Mouse (Mus musculus) hindbrain, embryonic 11.5 days (tissue): ENCODE measurements around the gene Dapk3. TPM values are rescaled to one million over a fixed set of nuclear protein-coding genes. Genes with fewer than 3 reads are reported as not detected.

Experiments
- ATAC-seq: fragments of 200-750 bp; cut with Nextera tagmentation; 2 replicates; pipeline ENCODE4 v1.8.0; 2017; ENCODE audit warnings: mild to moderate bottlenecking, moderate TSS enrichment, moderate library complexity; ENCODE audit not compliant: low FRiP score
- DNase-seq: peaks from one replicate; pipeline ENCODE4 v3.0.0-alpha.2; 2015; ENCODE audit warnings: low spot score
- H3K27ac ChIP-seq: fragments of 300-500 bp; sonication (generic); 2 replicates; pipeline ENCODE4 v1.5.1; 2014; ENCODE audit warnings: mild to moderate bottlenecking, low read depth, low read length
- H3K27me3 ChIP-seq: fragments of 300-500 bp; sonication (generic); 2 replicates; pipeline ENCODE4 v1.6.1; 2014; ENCODE audit warnings: mild to moderate bottlenecking, low read length, moderate library complexity, mixed read lengths; ENCODE audit not compliant: control insufficient read depth, insufficient read depth
- H3K36me3 ChIP-seq: fragments of 300-500 bp; sonication (generic); 2 replicates; pipeline ENCODE4 v1.6.1; 2014; ENCODE audit warnings: mild to moderate bottlenecking, low read length, moderate library complexity, mixed read lengths; ENCODE audit not compliant: control insufficient read depth, insufficient read depth
- H3K4me1 ChIP-seq: fragments of 300-500 bp; sonication (generic); replicated peaks from 2 replicates; pipeline ENCODE4 v1.6.1; 2014; ENCODE audit warnings: low read length, mixed read lengths; ENCODE audit not compliant: control insufficient read depth, insufficient read depth
- H3K4me2 ChIP-seq: fragments of 300-500 bp; sonication (generic); replicated peaks from 2 replicates; pipeline ENCODE4 v1.6.1; 2014; ENCODE audit warnings: mild to moderate bottlenecking, low read depth, low read length
- H3K4me3 ChIP-seq: fragments of 300-500 bp; sonication (generic); 2 replicates; pipeline ENCODE4 v1.5.1; 2014; ENCODE audit warnings: low read depth, low read length
- H3K9ac ChIP-seq: fragments of 300-500 bp; sonication (generic); 2 replicates; pipeline ENCODE4 v1.6.1; 2014; ENCODE audit warnings: low read depth, low read length
- H3K9me3 ChIP-seq: fragments of 300-500 bp; sonication (generic); 2 replicates; pipeline ENCODE4 v1.6.1; 2016; ENCODE audit warnings: low read length; ENCODE audit not compliant: control insufficient read depth
- WGBS: fragments of 180-500 bp; shearing (Covaris S2); extraction: QIAGEN DNeasy Blood & Tissue Kit; methylation state at CpG from one replicate; pipeline ENCODE4 v1.1.7; 2014; 5-methylcytosine and 5-hydroxymethylcytosine counted together
- polyA plus RNA-seq: library from polyadenylated mRNA; unstranded; fragments of >200 nt; fragmentation: Nextera tagmentation; extraction: Ambion mirVana; gene quantifications from 2 replicates; pipeline ENCODE4 v1.2.1, GENCODE M21; 2014

The Dapk3 gene
- polyA plus RNA-seq, 1 experiment from 2014 or later: 53.3 TPM

- WGBS: 96% methylated on average over 27 of the region's 27 CpGs
- Histone ChIP-seq H3K9ac (no peak overlapping the region), H3K4me2 (no peak overlapping the region), H3K27ac (no peak overlapping the region), H3K27me3 (no peaks in the 10 kb centered on the region), H3K9me3 (no peaks in the 10 kb centered on the region), H3K4me3 (no peak overlapping the region), H3K36me3 (peaks cover 38% of the 10 kb centered on the region), H3K4me1 (peaks cover 9% of the 10 kb centered on the region)
- no peak for ATAC-seq
- no peak for DNase-seq
Measured at GRCm38 (mm10) chr10:81144667-81145066, 38.1 kb upstream of the Dapk3 start.

GRCm38 (mm10) chr10:81145307-81145706 is 37.5 kb upstream of the Dapk3 start:
- Histone ChIP-seq H3K4me1 (peaks cover 5% of the 10 kb centered on the region), H3K27me3 (no peaks in the 10 kb centered on the region), H3K4me2 (no peak overlapping the region), H3K9ac (no peak overlapping the region), H3K9me3 (no peaks in the 10 kb centered on the region), H3K36me3 (peaks cover 38% of the 10 kb centered on the region), H3K27ac (no peak overlapping the region), H3K4me3 (no peak overlapping the region)
- WGBS: 96% methylated on average over 6 of the region's 6 CpGs
- DNase-seq: no peak
- ATAC-seq: no peak

- H3K36me3 ChIP-seq: peaks cover 38% of the 10 kb centered on the region
- no peak overlapping the region for H3K27ac ChIP-seq
- DNase-seq: no peak
- no peaks in the 10 kb centered on the region for H3K27me3 ChIP-seq
- ATAC-seq: no peak
- H3K4me3 ChIP-seq: no peak overlapping the region
- no peaks in the 10 kb centered on the region for H3K9me3 ChIP-seq
- H3K4me2 ChIP-seq: no peak overlapping the region
- H3K9ac ChIP-seq: no peak overlapping the region
- 89% methylated on average over 7 of the region's 7 CpGs for WGBS
- H3K4me1 ChIP-seq: peaks cover under 1% of the 10 kb centered on the region
Measured at GRCm38 (mm10) chr10:81145778-81146177, 37.0 kb upstream of the Dapk3 start.

- H3K4me3 ChIP-seq: no peak overlapping the region
- H3K36me3 ChIP-seq: peaks cover 38% of the 10 kb centered on the region
- no peak overlapping the region for H3K4me2 ChIP-seq
- ATAC-seq (no peak), DNase-seq (no peak)
- H3K9ac ChIP-seq: no peak overlapping the region
- H3K9me3 ChIP-seq: no peaks in the 10 kb centered on the region
- 88% methylated on average over 4 of the region's 4 CpGs for WGBS
- H3K27me3 ChIP-seq: no peaks in the 10 kb centered on the region
- H3K4me1 ChIP-seq: no peaks in the 10 kb centered on the region; the same call in 1 of the 2 replicates
- H3K27ac ChIP-seq: no peak overlapping the region
Measured at GRCm38 (mm10) chr10:81146296-81146695, 36.5 kb upstream of the Dapk3 start.

- no peak overlapping the region for H3K9ac ChIP-seq
- no peak overlapping the region for H3K4me2 ChIP-seq
- H3K27me3 ChIP-seq: no peaks in the 10 kb centered on the region
- peaks cover 33% of the 10 kb centered on the region for H3K36me3 ChIP-seq
- ATAC-seq: no peak
- no peak overlapping the region for H3K27ac ChIP-seq
- no peak overlapping the region for H3K4me3 ChIP-seq
- H3K9me3 ChIP-seq: no peaks in the 10 kb centered on the region
- 74% methylated on average over 6 of the region's 6 CpGs for WGBS
- no peaks in the 10 kb centered on the region for H3K4me1 ChIP-seq
- DNase-seq: no peak
Measured at GRCm38 (mm10) chr10:81151261-81151660, 31.5 kb upstream of the Dapk3 start.

- Histone ChIP-seq H3K4me3 (no peak overlapping the region), H3K36me3 (peaks cover 32% of the 10 kb centered on the region), H3K4me2 (no peak overlapping the region), H3K9ac (no peak overlapping the region), H3K9me3 (no peaks in the 10 kb centered on the region), H3K4me1 (no peaks in the 10 kb centered on the region), H3K27ac (no peak overlapping the region), H3K27me3 (no peaks in the 10 kb centered on the region)
- WGBS: 74% methylated on average over 12 of the region's 12 CpGs
- ATAC-seq: no peak
- no peak for DNase-seq
Measured at GRCm38 (mm10) chr10:81152609-81153008, 30.2 kb upstream of the Dapk3 start.

GRCm38 (mm10) chr10:81154313-81154712 is 28.5 kb upstream of the Dapk3 start:
- no peaks in the 10 kb centered on the region for H3K27me3 ChIP-seq
- DNase-seq: no peak
- no peak overlapping the region for H3K4me3 ChIP-seq
- no peak overlapping the region for H3K27ac ChIP-seq
- ATAC-seq: no peak
- WGBS: 90% methylated on average over 12 of the region's 12 CpGs
- no peaks in the 10 kb centered on the region for H3K9me3 ChIP-seq
- H3K9ac ChIP-seq: no peak overlapping the region
- no peak overlapping the region for H3K4me2 ChIP-seq
- no peaks in the 10 kb centered on the region for H3K4me1 ChIP-seq
- H3K36me3 ChIP-seq: peaks cover 26% of the 10 kb centered on the region

- ATAC-seq (no peak), DNase-seq (no peak)
- no peak overlapping the region for H3K27ac ChIP-seq
- H3K9me3 ChIP-seq: no peaks in the 10 kb centered on the region
- no peak overlapping the region for H3K9ac ChIP-seq
- H3K4me2 ChIP-seq: no peak overlapping the region
- H3K36me3 ChIP-seq: peaks cover 26% of the 10 kb centered on the region
- H3K27me3 ChIP-seq: no peaks in the 10 kb centered on the region
- H3K4me1 ChIP-seq: no peaks in the 10 kb centered on the region
- H3K4me3 ChIP-seq: no peak overlapping the region
- WGBS: 87% methylated on average over 6 of the region's 6 CpGs
Measured at GRCm38 (mm10) chr10:81154736-81155135, 28.1 kb upstream of the Dapk3 start.

GRCm38 (mm10) chr10:81161602-81162317 is 21.0 kb upstream of the Dapk3 start:
- Histone ChIP-seq H3K9me3 (no peaks in the 10 kb centered on the region), H3K4me3 (no peak overlapping the region), H3K27me3 (no peaks in the 10 kb centered on the region), H3K9ac (no peak overlapping the region), H3K4me2 (no peak overlapping the region), H3K27ac (peak overlapping the region; percentile 58), H3K36me3 (peaks cover 18% of the 10 kb centered on the region; the same call in 1 of the 2 replicates), H3K4me1 (0 out of 2 replicates have a peak, but pooled peaks cover 1% of the 10 kb centered on the region)
- DNase-seq: no peak
- 88% methylated on average over 8 of the region's 8 CpGs for WGBS
- peak; percentile 65 for ATAC-seq
